Mouse (Mus musculus): ENCODE measurements around the gene Sdsl. TPM values are rescaled to one million over a fixed set of nuclear protein-coding genes. Genes with fewer than 3 reads are reported as not detected.

Sdsl gene
- polyA plus RNA-seq, 1 experiment from 2014 or later = 8.2 TPM

DNA sequence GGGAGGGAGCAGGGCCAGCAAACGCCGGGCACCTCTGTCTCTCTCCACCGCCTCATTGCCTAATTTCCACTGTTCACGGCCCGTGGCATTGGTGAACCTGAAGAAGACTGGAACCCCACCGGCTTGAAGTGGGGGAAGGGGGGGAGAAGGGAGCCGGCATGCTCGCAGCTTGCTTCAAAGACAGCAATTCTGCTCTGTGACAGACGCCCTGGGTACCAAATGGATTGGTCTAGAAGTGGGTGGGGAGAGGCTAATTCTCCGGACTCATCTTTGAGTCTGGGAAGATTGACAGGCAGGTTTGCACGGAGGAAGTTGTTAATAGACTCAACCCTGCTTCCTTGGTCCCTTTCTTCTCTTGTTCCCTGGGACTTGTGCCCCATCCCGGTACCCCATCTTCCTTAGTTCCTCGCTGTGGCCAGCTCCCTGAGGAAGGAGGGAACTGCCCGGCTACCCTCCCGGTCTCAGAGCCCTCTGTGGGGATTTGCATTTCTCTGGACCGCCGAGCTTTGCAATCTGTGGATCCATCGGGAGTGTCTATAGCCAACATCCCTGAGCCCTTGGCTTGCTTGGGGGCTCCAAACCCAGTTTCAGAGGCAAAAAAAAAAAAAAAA is 35.6 kb downstream of the Sdsl start:
- H3K9ac ChIP-seq (ENCODE audit: low read depth, low read length) = no peak overlapping the region
- H3K4me1 ChIP-seq (ENCODE audit: control insufficient read depth, low read depth, low read length) = no peaks in the 10 kb centered on the region; the same call in 1 of the 2 replicates
- no peak overlapping the region for H3K27ac ChIP-seq (ENCODE audit: low read length)
- H3K36me3 ChIP-seq (ENCODE audit: control insufficient read depth, insufficient read depth) = no peaks in the 10 kb centered on the region
- no peak overlapping the region for H3K4me2 ChIP-seq (ENCODE audit: low read depth, low read length)
- H3K4me3 ChIP-seq (ENCODE audit: low read depth, low read length) = no peak overlapping the region
- peaks cover 90% of the 10 kb centered on the region for H3K27me3 ChIP-seq (ENCODE audit: control insufficient read depth, insufficient read depth, low read depth, low read length)
- under 1% methylated on average over 18 of the region's 18 CpGs for WGBS (ENCODE audit: insufficient replicate concordance)
- no peak for ATAC-seq (ENCODE audit: low read depth)
- no peaks in the 10 kb centered on the region for H3K9me3 ChIP-seq (replicated peaks; ENCODE audit: control insufficient read depth, low read length)

DNA sequence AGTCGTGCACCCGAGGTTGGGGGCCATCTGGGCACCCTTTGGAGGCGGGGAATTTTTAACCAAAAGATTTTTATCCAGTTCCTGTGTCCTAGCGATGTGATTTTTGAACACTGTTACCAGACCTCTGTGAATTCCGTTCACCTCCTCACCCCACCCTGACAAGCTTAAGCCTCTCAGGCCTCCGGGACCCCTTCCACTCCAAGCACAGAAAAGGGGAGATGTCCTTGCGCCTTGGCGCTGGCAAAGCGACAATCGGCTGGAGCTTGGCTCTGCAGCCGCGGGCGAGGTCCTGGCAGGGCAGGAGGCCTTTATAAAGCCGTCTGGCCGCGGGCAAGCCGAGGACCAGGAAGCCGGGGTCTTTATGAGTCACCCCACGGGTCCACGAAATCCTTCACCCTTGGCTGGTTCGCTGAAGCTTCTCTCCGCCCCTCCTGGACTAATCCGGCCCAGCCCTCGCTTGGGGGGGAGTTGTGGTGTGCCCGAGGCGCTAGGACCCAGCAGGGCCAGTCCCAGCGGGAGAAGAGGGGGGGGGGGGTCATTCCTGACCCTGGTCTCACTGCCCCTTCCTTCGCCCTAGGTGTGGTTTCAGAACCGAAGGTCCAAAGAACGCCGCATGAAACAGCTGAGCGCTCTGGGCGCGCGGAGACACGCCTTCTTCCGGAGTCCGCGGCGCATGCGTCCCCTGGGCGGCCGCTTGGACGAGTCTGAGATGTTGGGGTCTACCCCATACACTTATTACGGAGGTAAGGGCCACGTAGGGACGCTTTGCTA is 36.7 kb downstream of the Sdsl start:
- no peaks in the 10 kb centered on the region; the same call in 1 of the 2 replicates for H3K4me1 ChIP-seq (ENCODE audit: control insufficient read depth, low read depth, low read length)
- no peaks in the 10 kb centered on the region for H3K36me3 ChIP-seq (ENCODE audit: control insufficient read depth, insufficient read depth)
- H3K4me3 ChIP-seq (ENCODE audit: low read depth, low read length) = peak overlapping the region; percentile 21
- H3K27ac ChIP-seq (ENCODE audit: low read length) = no peak overlapping the region
- 2% methylated on average over 47 of the region's 47 CpGs for WGBS (ENCODE audit: insufficient replicate concordance)
- H3K9me3 ChIP-seq (replicated peaks; ENCODE audit: control insufficient read depth, low read length) = no peaks in the 10 kb centered on the region
- H3K9ac ChIP-seq (ENCODE audit: low read depth, low read length) = no peak overlapping the region
- peak overlapping the region; percentile 41; the same call in 1 of the 2 replicates for H3K4me2 ChIP-seq (ENCODE audit: low read depth, low read length)
- H3K27me3 ChIP-seq (ENCODE audit: control insufficient read depth, insufficient read depth, low read depth, low read length) = peaks cover 100% of the 10 kb centered on the region
- no peak for ATAC-seq (ENCODE audit: low read depth)

DNA sequence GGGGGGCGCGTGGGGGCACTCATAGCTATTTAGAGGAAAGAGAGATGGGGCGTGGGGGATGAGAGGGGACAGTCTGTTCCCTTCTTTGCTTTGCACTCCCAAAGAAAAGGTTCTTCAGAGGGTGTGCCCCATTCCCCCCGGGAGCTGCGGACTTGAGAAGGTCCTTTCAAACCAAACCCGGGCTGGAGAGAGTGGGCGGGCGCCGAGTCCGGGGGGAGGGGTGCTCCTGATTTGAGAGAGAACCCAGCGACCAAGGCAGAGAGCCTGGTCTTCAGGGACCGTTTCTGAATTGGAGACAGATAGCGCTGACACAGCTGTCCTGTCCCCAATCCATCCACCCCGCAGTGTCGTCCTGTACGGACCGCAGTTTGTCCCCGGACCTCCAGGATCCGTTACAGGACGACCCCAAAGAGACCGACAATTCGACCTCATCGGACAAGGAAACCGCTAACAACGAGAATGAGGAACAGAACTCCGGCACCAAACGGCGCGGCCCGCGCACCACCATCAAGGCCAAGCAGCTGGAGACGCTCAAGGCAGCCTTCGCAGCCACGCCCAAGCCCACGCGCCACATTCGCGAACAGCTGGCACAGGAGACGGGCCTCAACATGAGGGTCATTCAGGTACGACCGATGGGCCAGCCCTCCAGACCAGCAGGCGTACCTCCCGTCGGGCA is 37.5 kb downstream of the Sdsl start:
- ATAC-seq (ENCODE audit: low read depth) = no peak
- Histone ChIP-seq H3K9ac (ENCODE audit: low read depth, low read length) (no peak overlapping the region), H3K4me2 (ENCODE audit: low read depth, low read length) (no peak overlapping the region), H3K27ac (ENCODE audit: low read length) (no peak overlapping the region), H3K9me3 (replicated peaks; ENCODE audit: control insufficient read depth, low read length) (no peaks in the 10 kb centered on the region), H3K4me1 (ENCODE audit: control insufficient read depth, low read depth, low read length) (no peaks in the 10 kb centered on the region; the same call in 1 of the 2 replicates), H3K4me3 (ENCODE audit: low read depth, low read length) (no peak overlapping the region), H3K27me3 (ENCODE audit: control insufficient read depth, insufficient read depth, low read depth, low read length) (peaks cover 98% of the 10 kb centered on the region), H3K36me3 (ENCODE audit: control insufficient read depth, insufficient read depth) (no peaks in the 10 kb centered on the region)
- WGBS (ENCODE audit: insufficient replicate concordance) = 1% methylated on average over 44 of the region's 44 CpGs

DNA sequence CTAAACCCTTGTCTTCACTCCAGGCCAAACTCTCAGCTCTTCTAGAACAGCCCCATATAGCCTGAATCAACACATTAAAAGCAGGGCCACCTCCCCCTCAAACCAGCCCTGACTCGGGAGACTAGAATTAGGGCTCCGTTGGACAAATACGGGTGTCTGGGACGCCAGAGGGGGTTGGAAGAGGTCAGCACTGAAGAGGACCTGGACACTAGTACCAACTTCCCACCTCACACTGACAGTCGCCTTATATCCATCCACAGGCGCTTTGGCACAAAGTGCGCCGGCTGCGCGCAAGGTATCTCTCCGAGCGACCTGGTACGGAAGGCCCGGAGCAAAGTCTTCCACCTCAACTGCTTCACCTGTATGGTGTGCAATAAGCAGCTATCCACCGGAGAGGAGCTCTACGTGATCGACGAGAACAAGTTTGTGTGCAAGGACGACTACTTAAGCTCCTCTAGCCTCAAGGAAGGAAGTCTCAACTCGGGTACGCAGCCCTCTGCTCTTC is 38.3 kb downstream of the Sdsl start:
- WGBS (ENCODE audit: insufficient replicate concordance) = 4% methylated on average over 21 of the region's 21 CpGs
- no peaks in the 10 kb centered on the region for H3K9me3 ChIP-seq (replicated peaks; ENCODE audit: control insufficient read depth, low read length)
- H3K27ac ChIP-seq (ENCODE audit: low read length) = no peak overlapping the region
- H3K4me3 ChIP-seq (ENCODE audit: low read depth, low read length) = no peak overlapping the region
- no peak for ATAC-seq (ENCODE audit: low read depth)
- peaks cover 98% of the 10 kb centered on the region for H3K27me3 ChIP-seq (ENCODE audit: control insufficient read depth, insufficient read depth, low read depth, low read length)
- H3K4me1 ChIP-seq (ENCODE audit: control insufficient read depth, low read depth, low read length) = no peaks in the 10 kb centered on the region; the same call in 1 of the 2 replicates
- H3K4me2 ChIP-seq (ENCODE audit: low read depth, low read length) = no peak overlapping the region
- no peaks in the 10 kb centered on the region for H3K36me3 ChIP-seq (ENCODE audit: control insufficient read depth, insufficient read depth)
- H3K9ac ChIP-seq (ENCODE audit: low read depth, low read length) = no peak overlapping the region

DNA sequence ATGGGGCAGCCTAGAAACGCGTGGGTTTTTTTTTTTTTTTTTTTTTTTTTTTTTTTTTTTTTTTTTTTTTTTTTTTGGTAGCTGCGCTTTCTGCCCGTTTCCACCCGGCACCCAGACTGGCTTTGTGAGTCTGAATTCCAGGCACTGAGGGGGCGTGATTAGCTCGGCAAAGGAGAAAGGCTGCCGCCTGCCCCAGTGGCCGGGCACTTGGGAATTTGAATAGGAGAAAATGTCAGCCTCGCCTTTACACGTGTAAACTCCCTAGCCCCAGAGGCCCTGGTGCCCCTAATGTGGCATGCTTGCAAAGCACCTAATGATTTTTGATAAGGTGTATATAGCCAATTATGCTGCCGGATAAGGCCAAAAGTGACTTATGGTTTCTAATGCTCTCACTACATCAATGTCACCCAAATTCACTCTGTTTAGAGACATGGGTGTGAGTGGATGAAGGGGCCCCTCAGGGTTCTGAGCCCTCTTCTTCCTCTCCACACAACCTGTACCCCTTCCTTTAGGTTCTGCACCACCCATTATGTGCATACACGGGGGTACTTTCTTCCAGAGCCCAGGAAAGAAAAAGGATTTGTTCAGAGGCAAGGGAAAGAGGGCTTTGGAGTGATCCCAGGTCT is 39.4 kb downstream of the Sdsl start:
- peaks cover 98% of the 10 kb centered on the region for H3K27me3 ChIP-seq (ENCODE audit: control insufficient read depth, insufficient read depth, low read depth, low read length)
- H3K4me3 ChIP-seq (ENCODE audit: low read depth, low read length) = no peak overlapping the region
- no peak overlapping the region for H3K4me2 ChIP-seq (ENCODE audit: low read depth, low read length)
- ATAC-seq (ENCODE audit: low read depth) = no peak
- H3K4me1 ChIP-seq (ENCODE audit: control insufficient read depth, low read depth, low read length) = no peaks in the 10 kb centered on the region; the same call in 1 of the 2 replicates
- H3K27ac ChIP-seq (ENCODE audit: low read length) = no peak overlapping the region
- H3K9ac ChIP-seq (ENCODE audit: low read depth, low read length) = no peak overlapping the region
- no peaks in the 10 kb centered on the region for H3K9me3 ChIP-seq (replicated peaks; ENCODE audit: control insufficient read depth, low read length)
- no peaks in the 10 kb centered on the region for H3K36me3 ChIP-seq (ENCODE audit: control insufficient read depth, insufficient read depth)
- 4% methylated on average over 13 of the region's 13 CpGs for WGBS (ENCODE audit: insufficient replicate concordance)

DNA sequence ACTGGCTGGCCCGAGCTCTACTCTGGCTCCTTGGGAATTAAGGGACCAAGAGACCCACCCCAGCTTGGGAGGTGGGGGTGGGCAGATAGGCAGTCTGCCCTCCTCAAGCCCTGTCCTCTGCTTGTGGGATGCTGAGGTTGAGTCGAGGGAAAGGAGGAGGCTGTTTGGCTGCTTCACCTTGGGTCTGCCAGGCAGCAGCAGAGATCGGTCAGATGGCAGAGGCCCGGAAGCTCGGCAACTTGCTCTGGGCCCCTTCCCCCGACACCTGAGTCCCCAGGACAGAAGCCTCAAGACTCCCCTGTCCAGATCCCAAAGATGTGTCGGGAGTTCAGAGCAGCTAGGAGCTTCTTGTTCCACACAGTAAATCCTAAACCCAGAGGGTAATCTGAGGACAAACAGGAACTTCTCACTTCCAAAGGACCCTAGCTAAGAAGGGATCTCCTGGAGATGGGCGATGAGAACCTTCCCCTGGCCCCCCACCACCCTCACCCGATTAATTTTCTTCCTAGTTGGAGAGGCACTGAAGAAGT is 40.1 kb downstream of the Sdsl start:
- Histone ChIP-seq H3K4me3 (ENCODE audit: low read depth, low read length) (no peak overlapping the region), H3K36me3 (ENCODE audit: control insufficient read depth, insufficient read depth) (no peaks in the 10 kb centered on the region), H3K9me3 (replicated peaks; ENCODE audit: control insufficient read depth, low read length) (no peaks in the 10 kb centered on the region), H3K27me3 (ENCODE audit: control insufficient read depth, insufficient read depth, low read depth, low read length) (peaks cover 98% of the 10 kb centered on the region), H3K9ac (ENCODE audit: low read depth, low read length) (no peak overlapping the region), H3K4me1 (ENCODE audit: control insufficient read depth, low read depth, low read length) (no peaks in the 10 kb centered on the region), H3K4me2 (ENCODE audit: low read depth, low read length) (no peak overlapping the region), H3K27ac (ENCODE audit: low read length) (no peak overlapping the region)
- no peak for ATAC-seq (ENCODE audit: low read depth)
- 1% methylated on average over 9 of the region's 9 CpGs for whole genome bisulfite sequencing (ENCODE audit: insufficient replicate concordance)

DNA sequence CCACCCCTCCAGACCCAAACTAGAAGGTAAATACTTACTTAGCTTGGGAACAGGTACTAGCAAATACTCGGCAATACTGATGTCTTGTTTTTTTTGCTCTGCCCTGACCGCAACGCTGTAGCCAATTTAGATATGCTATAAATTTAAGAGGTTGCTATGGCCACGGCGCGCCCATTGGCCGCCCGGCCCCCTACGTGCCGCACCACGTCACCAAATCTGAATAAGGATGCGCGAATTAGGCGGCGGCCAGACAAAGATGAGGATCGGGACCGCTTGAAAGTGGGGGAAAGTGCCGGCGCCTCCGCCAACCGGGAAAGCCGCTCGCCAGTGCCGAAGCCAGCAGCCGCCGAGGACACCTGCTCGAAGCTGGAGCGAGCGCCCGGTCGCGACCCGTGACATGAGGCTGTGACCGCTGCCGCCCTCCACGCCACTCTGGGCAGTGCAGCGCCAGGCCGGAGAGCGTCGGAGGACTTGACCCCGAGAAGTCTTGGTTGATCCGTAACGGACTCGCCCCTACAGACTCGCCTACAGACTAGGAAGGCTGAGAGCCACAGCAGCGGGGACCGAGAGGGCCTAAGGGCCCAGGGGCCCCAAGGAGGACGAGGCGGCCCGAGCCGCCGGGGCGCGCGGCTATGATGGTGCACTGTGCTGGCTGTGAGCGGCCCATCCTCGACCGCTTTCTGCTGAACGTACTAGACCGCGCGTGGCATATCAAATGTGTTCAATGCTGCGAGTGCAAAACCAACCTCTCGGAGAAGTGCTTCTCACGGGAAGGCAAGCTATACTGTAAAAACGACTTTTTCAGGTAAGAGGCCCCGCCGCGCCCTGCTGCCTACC is 40.7 kb downstream of the Sdsl start, which contains the start of gene Lhx5:
Gene Lhx5, plus strand, starts transcription at position 51 of the 837 bp plus-strand sequence.
- H3K4me3 ChIP-seq (ENCODE audit: low read depth, low read length) = no peak within 1 kb of the TSS
- WGBS (ENCODE audit: insufficient replicate concordance) = 2% methylated on average over 69 of the region's 69 CpGs
- peaks cover 98% of the 10 kb centered on the region for H3K27me3 ChIP-seq (ENCODE audit: control insufficient read depth, insufficient read depth, low read depth, low read length)
- H3K27ac ChIP-seq (ENCODE audit: low read length) = no peak within 1 kb of the TSS
- H3K4me2 ChIP-seq (ENCODE audit: low read depth, low read length) = no peak within 1 kb of the TSS
- H3K9ac ChIP-seq (ENCODE audit: low read depth, low read length) = no peak within 1 kb of the TSS
- H3K4me1 ChIP-seq (ENCODE audit: control insufficient read depth, low read depth, low read length) = no peaks in the 10 kb centered on the region
- no peaks in the 10 kb centered on the region for H3K9me3 ChIP-seq (replicated peaks; ENCODE audit: control insufficient read depth, low read length)
- H3K36me3 ChIP-seq (ENCODE audit: control insufficient read depth, insufficient read depth) = no peaks in the 10 kb centered on the region
- no peak for ATAC-seq (ENCODE audit: low read depth)

DNA sequence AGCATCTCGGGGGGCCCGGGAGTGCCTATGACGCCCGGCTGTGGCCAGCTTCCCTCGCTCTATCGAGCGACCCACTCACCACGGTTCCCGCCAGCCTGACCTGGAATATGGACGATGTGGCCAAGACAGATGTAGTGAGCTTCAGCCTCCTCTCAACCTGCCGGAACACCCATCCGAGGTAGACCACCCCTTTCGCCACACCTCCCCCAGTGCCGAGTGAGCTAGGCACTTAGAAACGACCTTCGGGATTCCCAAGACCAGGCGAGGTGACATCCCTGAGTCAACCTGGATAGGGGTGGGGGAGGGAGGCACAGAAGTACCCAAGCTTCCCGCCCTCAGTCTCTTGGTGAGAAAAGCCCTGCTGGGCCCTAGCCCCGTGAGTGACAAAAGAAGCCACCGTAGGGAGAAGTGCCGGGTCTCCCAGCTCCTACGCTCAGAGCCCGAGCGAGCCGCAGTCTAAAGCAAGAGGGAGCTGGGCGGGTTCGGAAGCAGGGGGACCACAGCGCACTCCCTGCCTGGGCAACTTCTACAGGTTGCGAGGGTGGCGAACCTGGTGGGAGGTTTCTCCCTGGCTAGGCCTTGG is 41.5 kb downstream of the Sdsl start:
- no peak for ATAC-seq (ENCODE audit: low read depth)
- H3K4me2 ChIP-seq (ENCODE audit: low read depth, low read length) = no peak overlapping the region
- no peaks in the 10 kb centered on the region for H3K36me3 ChIP-seq (ENCODE audit: control insufficient read depth, insufficient read depth)
- no peak overlapping the region for H3K4me3 ChIP-seq (ENCODE audit: low read depth, low read length)
- no peaks in the 10 kb centered on the region for H3K4me1 ChIP-seq (ENCODE audit: control insufficient read depth, low read depth, low read length)
- H3K9me3 ChIP-seq (replicated peaks; ENCODE audit: control insufficient read depth, low read length) = no peaks in the 10 kb centered on the region
- WGBS (ENCODE audit: insufficient replicate concordance) = 1% methylated on average over 30 of the region's 30 CpGs
- no peak overlapping the region for H3K9ac ChIP-seq (ENCODE audit: low read depth, low read length)
- H3K27ac ChIP-seq (ENCODE audit: low read length) = no peak overlapping the region
- H3K27me3 ChIP-seq (ENCODE audit: control insufficient read depth, insufficient read depth, low read depth, low read length) = peaks cover 98% of the 10 kb centered on the region
